Mouse (Mus musculus) layer of hippocampus, postnatal 10 days (tissue): ENCODE measurements around the gene Npdc1. TPM values are rescaled to one million over a fixed set of nuclear protein-coding genes. Genes with fewer than 3 reads are reported as not detected.

Experiments
- microRNA-seq, 2 experiments: library from miRNA; unstranded; fragments of <30 nt; microRNA quantifications; one replicate each; pipeline ENCODE4 v1.2.0; 2021
- total RNA-seq, 2 experiments: library from RNA; stranded (reverse); gene quantifications; 2 replicates each; pipeline ENCODE4 v1.2.3; 2021

Gene Npdc1
- total RNA-seq, 2 experiments from 2014 or later, result 416 to 446 TPM

Small RNAs within 50 kb of the gene (microRNA-seq; reads per million reads assigned to microRNA genes)
- 4.5 to 5.8 reads per million in 2 experiments for gene Mir3087

Other genes with a start within 250 kb of the Npdc1 start
- 10 to 100 TPM; 43.0 to 50.3 TPM for gene Nrarp, start 218.6 kb upstream of the Npdc1 start, total RNA-seq
- 1 to 10 TPM; 1.8 to 2.4 TPM for gene Tor4a, start 202.5 kb upstream of the Npdc1 start, total RNA-seq
- gene Nelfb, start 187.9 kb upstream of the Npdc1 start, total RNA-seq, result 10 to 100 TPM; 50.6 to 59.3 TPM
- gene Stpg3, start 184.7 kb upstream of the Npdc1 start, total RNA-seq, result not detected
- not detected for gene Fam166a, start 180.6 kb upstream of the Npdc1 start, total RNA-seq
- gene Tubb4b, start 174.6 kb upstream of the Npdc1 start, total RNA-seq, result 100 to 1,000 TPM; 394 to 449 TPM
- gene Slc34a3, start 165.0 kb upstream of the Npdc1 start, total RNA-seq, result not detected
- not detected for gene Rnf224, start 162.6 kb upstream of the Npdc1 start, total RNA-seq
- gene Rnf208, start 157.1 kb upstream of the Npdc1 start, total RNA-seq, result 100 to 1,000 TPM; 212 to 216 TPM
- gene Cysrt1, start 156.9 kb upstream of the Npdc1 start, total RNA-seq, result not detected
- 1 to 10 TPM in 1 of 2 experiments, under 1 TPM in 1; 0.45 to 4.0 TPM for gene AL732309.1, start 152.5 kb upstream of the Npdc1 start, total RNA-seq
- 10 to 100 TPM; 35.6 to 39.1 TPM for gene Tmem203, start 143.9 kb upstream of the Npdc1 start, total RNA-seq
- 10 to 100 TPM; 13.9 to 14.0 TPM for gene Tprn, start 136.7 kb upstream of the Npdc1 start, total RNA-seq
- 10 to 100 TPM; 77.2 to 83.4 TPM for gene Ssna1, start 126.9 kb upstream of the Npdc1 start, total RNA-seq
- gene Anapc2, start 126.9 kb upstream of the Npdc1 start, total RNA-seq, result 10 to 100 TPM; 82.8 to 85.3 TPM
- gene Tmem210, start 111.2 kb upstream of the Npdc1 start, total RNA-seq, result not detected
- not detected for gene Lrrc26, start 109.4 kb upstream of the Npdc1 start, total RNA-seq
- 100 to 1,000 TPM; 345 to 348 TPM for gene Grin1, start 80.2 kb upstream of the Npdc1 start, total RNA-seq
- gene Man1b1, start 67.0 kb upstream of the Npdc1 start, total RNA-seq, result 10 to 100 TPM; 51.3 to 59.8 TPM
- 10 to 100 TPM; 21.2 to 28.0 TPM for gene Dpp7, start 43.0 kb upstream of the Npdc1 start, total RNA-seq
- gene Uap1l1, start 33.7 kb upstream of the Npdc1 start, total RNA-seq, result 10 to 100 TPM; 11.2 to 11.5 TPM
- gene Sapcd2, start 27.0 kb upstream of the Npdc1 start, total RNA-seq, result 10 to 100 TPM; 16.0 to 18.3 TPM
- 10 to 100 TPM; 26.1 to 26.6 TPM for gene Entpd2, start 3.5 kb upstream of the Npdc1 start, total RNA-seq
- gene Fut7, start 23.9 kb downstream of the Npdc1 start, total RNA-seq, result under 1 TPM; 0.33 to 0.78 TPM
- 100 to 1,000 TPM; 107 to 118 TPM for gene Abca2, start 29.4 kb downstream of the Npdc1 start, total RNA-seq
- gene Clic3, start 57.5 kb downstream of the Npdc1 start, total RNA-seq, result under 1 TPM in 1 of 2 experiments, not detected in 1; 0.60 TPM
- 10 to 100 TPM; 56.1 to 68.6 TPM for gene Paxx, start 61.7 kb downstream of the Npdc1 start, total RNA-seq
- 100 to 1,000 TPM; 257 to 743 TPM for gene Ptgds, start 70.7 kb downstream of the Npdc1 start, total RNA-seq
- gene Lcn12, start 94.6 kb downstream of the Npdc1 start, total RNA-seq, result not detected
- gene Fbxw5, start 101.4 kb downstream of the Npdc1 start, total RNA-seq, result 100 to 1,000 TPM; 132 to 140 TPM
- gene C8g, start 102.4 kb downstream of the Npdc1 start, total RNA-seq, result 1 to 10 TPM; 1.5 to 1.9 TPM
- 10 to 100 TPM in 1 of 2 experiments, 1 to 10 TPM in 1; 9.0 to 10.5 TPM for gene Traf2, start 147.6 kb downstream of the Npdc1 start, total RNA-seq
- gene Edf1, start 158.5 kb downstream of the Npdc1 start, total RNA-seq, result 100 to 1,000 TPM; 232 to 242 TPM
- 1 to 10 TPM; 1.0 to 5.4 TPM for gene Mamdc4, start 175.5 kb downstream of the Npdc1 start, total RNA-seq
- gene Phpt1, start 175.9 kb downstream of the Npdc1 start, total RNA-seq, result 10 to 100 TPM; 94.5 to 99.8 TPM
- gene Ajm1, start 182.4 kb downstream of the Npdc1 start, total RNA-seq, result 10 to 100 TPM; 82.7 to 84.8 TPM
- gene Rabl6, start 209.2 kb downstream of the Npdc1 start, total RNA-seq, result 10 to 100 TPM; 84.7 to 96.9 TPM
- not detected for gene Ccdc183, start 218.3 kb downstream of the Npdc1 start, total RNA-seq
- gene Tmem141, start 222.7 kb downstream of the Npdc1 start, total RNA-seq, result 10 to 100 TPM; 19.9 to 21.1 TPM
- 1 to 10 TPM; 1.1 to 1.4 TPM for gene Fcna, start 228.7 kb downstream of the Npdc1 start, total RNA-seq